Mouse (Mus musculus) erythroblast, embryonic 14.5 days (primary cell): ENCODE results near the gene Pofut2. TPM values are rescaled to one million over a fixed set of nuclear protein-coding genes. Genes with fewer than 3 reads are reported as not detected.

Source experiments
- H3K27me3 ChIP-seq: 2 replicates; pipeline ENCODE4 v1.6.1; 2012; ENCODE audit warnings: inconsistent platforms; ENCODE audit not compliant: control insufficient read depth
- H3K36me3 ChIP-seq: 2 replicates; pipeline ENCODE4 v1.6.1; 2012; ENCODE audit warnings: mild to moderate bottlenecking, inconsistent platforms; ENCODE audit not compliant: control insufficient read depth
- H3K4me1 ChIP-seq: 2 replicates; pipeline ENCODE4 v1.6.1; 2012; ENCODE audit warnings: inconsistent platforms; ENCODE audit not compliant: control insufficient read depth
- H3K4me3 ChIP-seq: replicated peaks from 2 replicates; pipeline ENCODE3; 2012; ENCODE audit warnings: moderate library complexity, mild to moderate bottlenecking, inconsistent platforms
- H3K9me3 ChIP-seq: 2 replicates; pipeline ENCODE4 v1.6.1; 2012; ENCODE audit warnings: low read length, inconsistent platforms, mixed read lengths; ENCODE audit not compliant: control insufficient read depth
- GATA1 ChIP-seq: IDR thresholded peaks from 2 replicates; pipeline ENCODE4 v1.6.1; 2012; ENCODE audit warnings: low read length, inconsistent platforms, mixed read lengths
- TAL1 ChIP-seq: IDR thresholded peaks from 3 replicates; pipeline ENCODE4 v1.6.1; 2012; ENCODE audit warnings: low read length, inconsistent platforms, mixed read lengths
- polyA plus RNA-seq: library from polyadenylated mRNA; stranded (reverse); fragments of >175 nt; gene quantifications from 2 replicates; pipeline ENCODE4 v1.2.3, GENCODE M21; 2012

Gene Pofut2
- polyA plus RNA-seq, 1 experiment = 5.0 TPM

DNA sequence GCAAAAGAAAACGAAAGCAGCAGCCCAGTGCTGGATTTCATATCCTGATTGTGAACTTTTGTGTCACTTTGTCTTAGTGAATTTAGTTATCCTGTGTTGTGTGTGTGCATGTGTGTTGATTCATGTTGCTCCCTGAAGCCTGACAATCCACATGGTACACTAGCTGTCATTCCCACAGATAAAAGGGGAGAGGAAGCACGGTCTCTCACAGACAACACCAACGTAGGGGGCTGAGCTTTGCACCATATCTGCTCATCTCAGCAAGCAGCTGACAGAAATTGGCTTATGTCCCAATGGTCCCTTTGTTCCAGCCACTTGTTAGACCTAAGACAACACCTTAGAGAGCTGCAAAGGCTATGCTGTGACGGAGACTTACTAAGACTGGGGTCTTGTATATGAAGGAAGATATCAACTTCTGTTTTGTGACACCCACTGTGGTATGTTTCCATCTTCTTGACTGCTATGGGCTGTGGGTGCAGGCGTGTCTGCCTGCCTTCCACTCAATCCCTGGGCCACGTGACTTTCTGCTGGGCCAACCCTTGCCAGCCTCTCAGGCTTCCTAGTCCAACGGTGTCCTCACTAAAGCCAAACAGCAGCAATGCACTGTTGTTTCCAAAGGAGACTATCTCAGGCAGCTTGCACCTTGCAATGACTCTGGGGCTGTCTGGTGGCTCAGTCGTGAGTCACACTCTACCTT is 41.4 kb downstream of the Pofut2 start:
- peak; percentile 13; the same call in 1 of the 2 replicates for TF ChIP-seq GATA1
- no peak for TF ChIP-seq TAL1
- Histone ChIP-seq H3K9me3 (no peaks in the 10 kb centered on the region), H3K27me3 (no peaks in the 10 kb centered on the region), H3K4me1 (peaks cover 55% of the 10 kb centered on the region), H3K36me3 (no peaks in the 10 kb centered on the region), H3K4me3 (peak overlapping the region; percentile 2)

DNA sequence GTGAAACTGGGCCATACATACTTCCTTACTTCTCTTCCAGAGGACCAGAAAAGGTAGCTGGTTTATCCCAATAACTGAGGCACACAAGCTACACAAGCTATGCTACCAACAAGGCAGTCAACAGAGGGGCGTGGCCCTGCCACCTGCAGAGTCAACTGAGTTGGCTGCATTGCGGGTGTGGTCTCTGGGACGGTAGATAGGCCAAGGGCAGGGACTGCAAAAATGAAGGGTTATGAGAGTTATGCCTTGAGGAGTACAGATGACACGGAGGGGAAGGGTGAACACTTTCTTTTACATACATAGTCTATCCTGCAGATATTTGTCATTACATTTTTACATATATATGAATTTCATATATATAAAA is 41.9 kb downstream of the Pofut2 start:
- Histone ChIP-seq H3K9me3 (no peaks in the 10 kb centered on the region), H3K36me3 (no peaks in the 10 kb centered on the region), H3K4me1 (peaks cover 50% of the 10 kb centered on the region), H3K4me3 (no peak overlapping the region), H3K27me3 (no peaks in the 10 kb centered on the region)
- TF ChIP-seq TAL1 = no peak
- no peak for TF ChIP-seq GATA1

DNA sequence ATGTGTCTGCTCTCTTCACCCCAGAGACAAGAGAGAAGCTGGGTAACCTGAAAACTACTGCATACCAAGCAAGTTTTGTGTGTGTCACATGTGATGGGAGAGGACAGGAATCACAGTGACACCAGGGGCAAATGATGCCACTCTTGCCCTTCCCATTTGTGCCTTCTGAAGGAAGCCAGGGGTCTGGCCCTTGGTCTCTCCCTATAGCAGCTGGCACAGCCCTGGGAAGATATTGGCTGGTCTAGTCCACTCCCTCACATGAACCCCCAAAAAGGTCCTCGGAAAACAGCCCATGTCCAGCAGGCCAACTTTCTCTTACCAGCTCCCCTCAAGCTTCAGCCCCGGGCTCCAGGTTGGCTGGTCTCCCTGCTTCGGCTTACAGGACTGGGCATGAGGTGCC is 45.3 kb downstream of the Pofut2 start:
- peaks cover 27% of the 10 kb centered on the region for H3K4me1 ChIP-seq
- H3K9me3 ChIP-seq = no peaks in the 10 kb centered on the region
- TF ChIP-seq TAL1 (no peak), GATA1 (no peak)
- H3K36me3 ChIP-seq = no peaks in the 10 kb centered on the region
- H3K4me3 ChIP-seq = no peak overlapping the region
- no peaks in the 10 kb centered on the region for H3K27me3 ChIP-seq

DNA sequence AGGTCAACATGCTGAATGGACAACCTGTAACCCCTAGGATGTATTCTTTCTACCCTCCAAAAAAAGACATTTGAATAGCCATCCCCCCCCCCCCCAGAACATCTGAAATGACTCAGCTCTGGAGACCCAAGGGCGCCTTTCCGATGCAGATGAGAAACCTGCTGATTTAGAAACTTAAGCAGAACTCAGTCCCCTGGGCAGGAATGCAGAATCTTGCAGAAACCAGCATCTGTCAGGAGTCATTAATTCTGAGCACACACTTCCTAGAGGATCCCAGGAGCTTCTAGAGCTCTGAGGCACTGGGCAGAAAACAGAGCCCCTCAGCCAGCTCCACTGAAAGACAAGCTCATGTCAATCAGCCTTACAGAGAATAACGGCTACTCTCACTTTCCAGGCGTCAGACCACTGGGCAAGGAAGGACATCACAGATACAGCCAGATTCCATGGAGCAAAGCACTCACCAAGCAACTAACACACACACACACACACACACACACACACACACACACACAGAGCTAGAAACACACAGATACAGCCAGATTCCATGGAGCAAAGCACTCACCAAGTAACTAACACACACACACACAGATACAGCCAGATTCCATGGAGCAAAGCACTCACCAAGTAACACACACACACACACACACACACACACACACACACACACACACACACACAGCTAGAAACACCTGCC is 46.0 kb downstream of the Pofut2 start:
- H3K9me3 ChIP-seq = no peaks in the 10 kb centered on the region

DNA sequence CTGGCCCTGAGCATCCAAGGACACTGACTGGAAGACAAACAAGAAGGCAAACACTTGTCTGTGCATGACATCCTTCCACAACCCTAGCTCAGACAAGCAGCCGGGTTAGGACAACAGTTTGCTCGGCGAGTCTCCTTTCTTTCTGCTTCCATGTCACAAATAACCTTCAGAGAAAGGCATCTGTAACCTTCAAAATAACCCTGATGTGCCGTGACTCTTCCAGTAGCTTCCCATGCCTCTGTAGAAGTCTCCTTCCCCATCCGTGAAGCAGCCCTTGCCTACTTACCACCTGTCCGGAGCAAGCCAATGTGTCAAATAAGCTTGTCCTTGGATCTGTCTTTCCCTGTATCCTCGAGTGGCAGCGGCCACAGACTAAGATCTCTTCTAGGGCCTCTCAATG is 46.7 kb downstream of the Pofut2 start:
- Histone ChIP-seq H3K27me3 (no peaks in the 10 kb centered on the region), H3K4me3 (no peak overlapping the region), H3K36me3 (no peaks in the 10 kb centered on the region), H3K9me3 (no peaks in the 10 kb centered on the region), H3K4me1 (peaks cover 13% of the 10 kb centered on the region)
- TF ChIP-seq GATA1 (no peak), TAL1 (no peak)

More for the DNA sequence above, 46.0 kb downstream of the Pofut2 start:
- Histone ChIP-seq H3K4me1 (peaks cover 21% of the 10 kb centered on the region), H3K27me3 (no peaks in the 10 kb centered on the region), H3K4me3 (no peak overlapping the region), H3K36me3 (no peaks in the 10 kb centered on the region)
- TF ChIP-seq GATA1 (no peak), TAL1 (no peak)

DNA sequence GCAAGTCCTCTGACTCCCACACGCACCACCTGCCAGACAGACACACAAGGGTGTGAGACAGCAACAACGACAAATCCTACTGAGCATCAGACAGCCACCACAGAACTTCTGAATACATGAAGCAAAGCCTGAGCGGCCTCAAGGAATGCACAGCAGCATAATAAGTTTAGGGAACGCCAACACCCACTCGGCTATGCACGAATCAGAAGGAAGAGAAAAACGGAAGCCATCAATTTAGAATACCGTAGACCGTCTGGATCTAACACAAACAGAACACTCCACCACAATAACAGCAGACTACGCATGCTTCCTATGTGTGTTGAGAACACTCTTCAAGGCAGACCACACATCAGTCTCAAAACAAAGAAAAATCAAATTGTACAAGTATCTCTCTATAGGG is 50.0 kb downstream of the Pofut2 start:
- H3K9me3 ChIP-seq = no peaks in the 10 kb centered on the region
- no peaks in the 10 kb centered on the region for H3K36me3 ChIP-seq
- no peaks in the 10 kb centered on the region for H3K4me1 ChIP-seq
- no peaks in the 10 kb centered on the region for H3K27me3 ChIP-seq
- TF ChIP-seq GATA1 = no peak
- TF ChIP-seq TAL1 = no peak
- no peak overlapping the region for H3K4me3 ChIP-seq

DNA sequence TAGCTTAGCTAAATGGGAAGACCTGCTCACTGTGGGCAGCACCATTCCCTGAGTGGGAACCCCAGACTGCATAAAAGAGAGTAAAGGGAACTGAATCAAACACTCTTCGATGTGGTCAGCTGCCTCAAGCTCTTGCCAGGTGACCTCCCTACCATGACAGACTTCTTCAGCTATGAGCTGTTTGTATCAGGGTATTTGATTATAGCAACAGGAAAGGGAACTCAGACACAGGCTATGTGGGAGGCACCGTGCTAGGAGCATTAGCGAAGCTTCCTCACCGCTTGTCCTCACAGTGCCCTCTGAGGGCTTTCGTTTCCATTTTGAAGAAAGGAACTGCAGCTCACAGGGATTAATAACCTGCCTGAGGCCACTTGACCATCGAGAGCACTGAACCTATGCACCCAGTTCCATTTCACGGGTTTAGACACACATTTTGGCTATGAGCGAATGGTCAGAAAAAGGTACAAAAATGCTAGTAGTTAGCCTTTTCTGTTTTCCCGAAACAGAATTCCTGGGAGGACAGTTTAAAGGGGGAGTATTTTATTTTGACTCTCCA is 55.8 kb downstream of the Pofut2 start:
- Histone ChIP-seq H3K36me3 (no peaks in the 10 kb centered on the region), H3K4me3 (no peak overlapping the region), H3K9me3 (no peaks in the 10 kb centered on the region), H3K4me1 (no peaks in the 10 kb centered on the region), H3K27me3 (no peaks in the 10 kb centered on the region)
- TF ChIP-seq TAL1 = no peak
- no peak for TF ChIP-seq GATA1

DNA sequence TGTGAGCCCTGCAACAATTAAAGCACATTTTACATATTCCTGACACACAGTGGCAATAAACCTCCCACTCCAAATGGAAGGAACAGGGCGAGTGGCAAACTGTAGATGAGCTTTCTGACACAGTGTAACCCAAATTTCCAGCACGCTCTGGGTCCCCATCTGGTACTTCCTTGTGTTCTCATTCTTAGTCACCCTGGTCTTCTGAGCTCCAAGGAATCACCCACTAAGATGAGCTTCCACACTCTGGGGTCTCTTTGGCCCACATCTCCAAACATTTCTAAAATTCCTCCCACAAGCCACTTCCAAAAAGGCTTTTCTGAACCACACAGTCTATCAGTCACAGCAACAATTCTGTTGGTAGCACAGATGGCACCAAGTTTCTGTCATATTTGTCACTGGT is 56.7 kb downstream of the Pofut2 start:
- Histone ChIP-seq H3K4me1 (no peaks in the 10 kb centered on the region), H3K4me3 (no peak overlapping the region), H3K9me3 (no peaks in the 10 kb centered on the region), H3K36me3 (no peaks in the 10 kb centered on the region), H3K27me3 (no peaks in the 10 kb centered on the region)
- TF ChIP-seq TAL1 = no peak
- TF ChIP-seq GATA1 = no peak

Other genes with a start within 250 kb of the Pofut2 start
- 0.46 and 0.96 TPM in 2 replicates for gene Slc19a1, start 227.0 kb upstream of the Pofut2 start, polyA plus RNA-seq
- gene Col18a1, start 92.7 kb upstream of the Pofut2 start, polyA plus RNA-seq = 0.45 and 0.66 TPM in 2 replicates
- not detected in 2 replicates for gene Adarb1, start 159.1 kb downstream of the Pofut2 start, polyA plus RNA-seq